Mouse (Mus musculus): ENCODE data around the gene Epha2.
A peak's percentile ranks its signal among the peaks of the same experiment; 100 is the strongest.

GRCm38 (mm10) chr4:141308857-141309772, 8.1 kb downstream of the Epha2 start:
- TF ChIP-seq MAX (IDR thresholded peaks at IDR 0.05; ENCODE audit: low read depth) (no peak), E2F4 (IDR thresholded peaks at IDR 0.05; ENCODE audit: insufficient read depth) (no peak), POLR2A (IDR thresholded peaks at IDR 0.05; ENCODE audit: insufficient read length, low read depth) (no peak), USF1 (IDR thresholded peaks at IDR 0.05; ENCODE audit: low read depth) (peak; percentile 8), TCF3 (IDR thresholded peaks at IDR 0.05; ENCODE audit: insufficient read length, low read depth) (no peak), SRF (IDR thresholded peaks at IDR 0.05; ENCODE audit: control insufficient read depth, insufficient read length, low read depth) (no peak), MYOD1 (IDR thresholded peaks at IDR 0.05; ENCODE audit: control insufficient read depth in 1 of 3, insufficient read length in 2 of 3, low read depth in 2 of 3) (no peak)
